Mouse (Mus musculus): Measurements from ENCODE around the gene Radil. TPM values are rescaled to one million over a fixed set of nuclear protein-coding genes. Genes with fewer than 3 reads are reported as not detected.

Radil gene
- total RNA-seq, 2 experiments from 2014 or later: 2.7 to 2.9 TPM

DNA sequence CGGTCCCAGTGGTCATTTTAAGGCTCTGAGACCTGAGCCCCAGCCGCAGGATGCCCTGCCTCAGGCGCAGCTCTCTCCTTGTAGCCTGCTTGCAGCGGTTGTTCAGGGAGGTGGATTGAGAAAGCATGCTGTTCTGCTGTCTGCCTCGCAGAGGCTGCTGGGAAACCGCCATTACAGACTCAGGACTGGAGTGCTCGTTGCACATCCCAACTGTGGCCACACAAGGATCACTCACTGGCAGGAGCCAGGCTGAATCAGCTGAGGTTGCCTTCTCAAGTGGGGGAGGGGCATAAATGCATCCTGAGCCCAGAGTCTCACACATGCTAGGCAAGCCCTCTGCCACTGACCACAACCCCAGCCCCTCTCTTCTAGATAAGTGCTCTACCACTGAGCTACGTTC is 105.2 kb downstream of the Radil start:
- DNase-seq: no peak

DNA sequence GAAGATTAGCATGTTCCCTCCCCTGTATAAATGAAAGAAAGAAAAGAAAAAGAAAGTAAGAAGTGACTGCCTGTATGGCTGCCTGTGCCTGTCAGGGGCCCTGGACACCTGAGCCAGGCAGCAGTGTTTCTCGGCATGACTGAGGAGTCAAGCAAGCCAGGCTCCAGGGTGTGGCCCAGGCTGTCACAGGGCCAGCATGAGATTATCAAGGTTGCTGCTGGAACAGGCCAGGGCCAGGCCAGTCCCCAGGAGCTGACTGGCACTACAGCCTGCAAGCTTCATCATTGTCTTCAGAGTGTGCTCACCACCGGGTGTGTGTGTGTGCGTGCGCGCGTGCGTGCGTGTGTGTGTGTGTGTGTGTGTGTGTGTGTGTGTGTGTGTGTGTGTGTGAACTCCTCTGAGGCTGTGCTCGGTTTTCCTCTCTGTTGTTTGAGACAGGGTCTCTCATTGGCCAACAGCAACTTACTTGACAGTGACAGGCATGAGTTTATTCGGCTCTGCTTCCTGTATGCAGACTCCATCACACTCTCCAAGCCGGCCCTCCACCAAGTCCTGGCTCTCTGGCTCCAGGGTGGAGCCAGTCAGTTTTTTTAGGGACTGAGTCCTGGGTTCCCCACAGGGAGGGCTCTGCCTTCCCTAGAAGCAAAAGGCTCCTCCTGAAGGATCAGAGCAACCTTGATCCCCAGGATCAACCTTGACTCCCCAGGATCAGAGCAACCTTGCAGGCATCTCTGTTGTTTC is 105.9 kb downstream of the Radil start:
- DNase-seq: peak; percentile 48

- DNase-seq: no peak
Measured at GRCm38 (mm10) chr5:142443994-142444393, 106.9 kb downstream of the Radil start.

GRCm38 (mm10) chr5:142443514-142443913 is 107.4 kb downstream of the Radil start:
- DNase-seq: no peak

DNA sequence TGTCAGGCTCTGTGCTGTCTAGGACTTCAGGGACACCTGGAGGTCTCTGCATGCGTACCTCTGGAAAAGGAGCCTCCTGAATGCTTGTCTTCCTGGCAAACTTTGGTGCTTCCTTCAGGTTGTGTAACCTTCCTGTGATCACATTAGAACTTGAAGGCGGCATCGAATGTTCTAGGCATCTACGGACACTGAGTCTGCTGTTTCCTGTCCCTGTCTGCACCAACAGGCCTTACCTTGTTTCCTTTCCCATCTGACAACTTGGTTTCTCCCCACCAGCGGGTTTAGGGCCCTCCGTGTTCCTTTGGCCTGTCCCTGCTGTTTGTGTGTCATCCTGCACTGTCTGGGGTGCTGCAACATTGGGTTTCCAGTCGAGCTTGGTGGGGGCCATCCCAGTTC is 108.9 kb downstream of the Radil start:
- no peak for DNase-seq

DNA sequence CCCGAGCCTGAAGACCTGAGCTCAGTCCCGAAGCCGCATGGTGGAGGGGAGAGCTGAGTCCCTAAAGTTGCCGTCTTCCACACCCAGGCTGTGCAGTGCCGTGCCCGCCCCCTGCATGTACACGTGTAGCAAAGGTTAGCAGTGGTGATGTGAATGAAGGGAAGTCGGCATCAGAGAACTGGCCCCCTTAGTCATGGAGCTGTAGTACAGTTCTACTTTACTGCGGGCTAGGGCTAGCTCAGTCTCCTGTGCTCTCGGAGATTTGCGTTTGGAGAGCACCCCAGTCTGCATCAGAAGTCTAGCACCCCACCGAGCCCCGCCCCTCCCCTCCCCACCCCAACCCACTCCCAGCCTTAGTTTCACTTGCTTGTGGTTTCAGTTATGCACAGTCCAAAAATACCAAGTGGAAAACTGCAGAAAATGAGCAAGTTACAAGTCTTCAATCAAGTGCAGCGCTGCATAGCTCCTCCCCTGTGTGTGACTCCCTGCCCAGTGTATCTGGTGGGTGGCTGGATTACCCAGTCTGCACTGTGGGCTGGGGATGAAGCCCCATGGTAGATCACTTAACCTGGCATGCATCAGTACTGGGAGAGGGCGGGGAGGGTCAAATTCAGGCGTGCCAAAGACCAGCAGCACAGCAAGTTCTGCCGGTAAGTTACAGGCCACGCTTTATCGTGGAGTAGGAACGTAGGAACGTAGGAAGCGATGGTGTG is 109.4 kb downstream of the Radil start:
- no peak for DNase-seq

- DNase-seq: peak; percentile 88
Measured at GRCm38 (mm10) chr5:142440451-142441147, 110.3 kb downstream of the Radil start.

GRCm38 (mm10) chr5:142439911-142440432 is 110.9 kb downstream of the Radil start:
- no peak for DNase-seq

DNA sequence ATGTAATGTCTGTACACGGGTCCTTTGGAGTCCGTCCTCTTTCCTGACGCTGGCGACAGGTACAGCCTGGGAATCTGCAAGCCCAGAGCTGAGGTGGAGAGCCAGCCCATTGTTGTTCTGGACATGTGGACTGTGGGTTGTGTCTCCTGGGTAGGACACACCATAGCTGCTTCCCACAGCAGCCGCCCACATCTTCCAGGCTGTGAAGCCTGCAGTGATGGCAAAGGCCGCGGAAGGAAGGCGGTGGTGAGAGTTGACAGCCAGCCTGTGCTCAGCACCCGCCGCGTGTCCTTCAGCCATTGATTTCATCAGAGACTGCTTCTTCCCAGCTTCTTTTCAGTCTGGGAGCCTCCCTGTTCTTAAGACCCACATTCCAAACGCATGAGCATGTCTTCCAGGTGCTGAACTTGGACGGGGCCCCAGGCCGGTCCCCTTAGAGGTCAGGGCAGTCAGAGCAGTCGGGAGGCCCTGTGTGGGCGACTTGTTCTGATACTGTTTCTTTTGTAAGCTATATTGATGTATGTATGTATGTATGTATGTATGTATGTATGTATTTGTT is 112.4 kb downstream of the Radil start:
- no peak for DNase-seq

DNA sequence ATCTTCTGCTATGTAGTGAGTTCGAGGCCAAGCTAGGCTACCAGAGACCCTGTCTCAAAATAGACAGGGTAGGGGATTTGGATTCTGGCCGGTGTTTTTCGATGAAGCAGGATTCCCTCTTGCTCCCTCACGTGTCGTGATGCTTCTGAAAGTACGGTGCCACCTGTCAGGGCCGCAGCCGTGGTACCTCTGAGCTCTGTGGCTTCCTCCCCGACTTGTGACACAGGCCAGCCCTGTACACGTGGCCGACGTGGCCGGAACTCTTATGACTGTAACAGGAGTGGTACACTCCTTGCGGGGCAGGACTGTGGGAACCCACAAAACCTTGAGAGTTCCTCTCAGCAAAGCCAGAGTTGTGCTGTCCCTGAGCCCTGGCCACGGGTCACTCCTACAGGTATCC is 115.2 kb downstream of the Radil start:
- no peak for DNase-seq

Other genes starting within 250 kb of the Radil start
- 10 to 100 TPM; 17.5 to 19.1 TPM for gene Foxk1, start 149.6 kb downstream of the Radil start, total RNA-seq (2021)
- gene Ap5z1, start 87.2 kb downstream of the Radil start, total RNA-seq (2021): 1 to 10 TPM; 4.3 to 4.8 TPM
- under 1 TPM; 0.18 to 0.19 TPM for gene Papolb, start 21.0 kb downstream of the Radil start, total RNA-seq (2021)
- under 1 TPM; 0.31 to 0.43 TPM for gene Mmd2, start 57.7 kb upstream of the Radil start, total RNA-seq (2021)
- 10 to 100 TPM; 29.2 to 33.6 TPM for gene Wipi2, start 76.6 kb upstream of the Radil start, total RNA-seq (2021)
- under 1 TPM; 0.56 to 0.65 TPM for gene Slc29a4, start 141.4 kb upstream of the Radil start, total RNA-seq (2021)